Mouse (Mus musculus) ovary, postnatal 36 days (tissue): ENCODE measurements at regions not wholly inside any gene's neighbourhood (a gene's known extent, or its start where the extent isn't known, plus 50 kb on each side); places are given as distances from the start of the nearest gene placed in this dataset.

ENCODE experiments used
- DNase-seq: peaks from one replicate; pipeline ENCODE4 v3.0.0; 2022; ENCODE audit warnings: low spot score, mixed read lengths

DNA sequence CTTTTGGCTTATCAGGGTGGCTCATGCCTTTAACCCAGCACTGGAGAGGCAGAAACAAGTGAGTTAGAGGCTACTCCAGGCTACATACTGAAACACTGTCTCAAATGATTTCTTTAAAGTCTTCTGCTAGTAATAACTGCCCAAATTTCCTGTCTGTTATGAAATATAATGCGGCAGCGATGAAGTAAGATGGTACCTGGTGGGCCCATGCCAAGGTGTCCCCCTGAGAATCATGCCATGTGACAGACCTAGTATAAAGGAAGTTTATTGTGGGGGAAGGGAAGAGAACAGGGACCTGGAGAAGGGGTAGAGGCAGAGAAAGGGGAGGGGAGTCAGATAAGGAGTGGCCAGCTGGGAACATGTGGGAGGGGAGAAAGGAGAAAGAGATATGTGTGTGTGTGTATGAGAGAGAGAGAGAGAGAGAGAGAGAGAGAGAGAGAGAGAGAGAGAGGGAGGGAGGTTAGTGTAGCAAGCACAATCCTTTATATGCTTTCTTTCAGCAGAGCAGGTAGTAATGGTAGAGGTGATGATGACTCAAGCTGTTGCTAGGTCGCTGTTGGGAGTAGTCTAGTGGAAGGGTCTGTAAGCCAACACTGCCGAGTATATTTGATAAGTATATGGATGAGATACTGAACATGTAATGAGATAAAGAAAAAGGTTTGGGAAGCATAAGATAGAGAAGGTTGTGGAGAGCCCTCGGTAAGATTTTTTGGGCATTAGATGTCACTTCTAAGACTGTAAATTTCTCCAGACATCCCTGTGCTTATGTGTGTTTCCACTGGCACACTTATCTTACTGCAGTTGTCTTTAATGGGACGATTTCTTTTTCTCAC is 71.1 kb upstream of the Dph5 start:
- DNase-seq: no peak

DNA sequence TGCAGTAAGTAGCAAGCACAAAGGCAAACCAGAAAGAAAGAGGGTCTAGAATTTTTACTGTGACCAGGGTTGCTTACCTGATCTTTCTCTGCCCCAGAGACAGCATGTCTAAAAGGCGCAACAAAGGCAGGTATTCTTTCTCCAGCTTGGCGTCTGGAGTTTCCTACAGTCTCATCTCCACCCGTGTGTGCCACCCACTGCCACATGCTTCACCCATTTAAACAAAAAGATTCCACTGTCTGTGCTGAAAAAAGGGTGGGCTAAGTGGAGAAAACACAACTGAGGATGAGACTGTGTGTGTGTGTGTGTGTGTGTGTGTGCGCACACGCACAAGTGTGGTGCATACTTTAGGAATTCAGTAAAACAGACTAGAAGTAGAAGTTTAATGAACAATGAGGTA is 69.9 kb upstream of the Dph5 start:
- no peak for DNase-seq

DNA sequence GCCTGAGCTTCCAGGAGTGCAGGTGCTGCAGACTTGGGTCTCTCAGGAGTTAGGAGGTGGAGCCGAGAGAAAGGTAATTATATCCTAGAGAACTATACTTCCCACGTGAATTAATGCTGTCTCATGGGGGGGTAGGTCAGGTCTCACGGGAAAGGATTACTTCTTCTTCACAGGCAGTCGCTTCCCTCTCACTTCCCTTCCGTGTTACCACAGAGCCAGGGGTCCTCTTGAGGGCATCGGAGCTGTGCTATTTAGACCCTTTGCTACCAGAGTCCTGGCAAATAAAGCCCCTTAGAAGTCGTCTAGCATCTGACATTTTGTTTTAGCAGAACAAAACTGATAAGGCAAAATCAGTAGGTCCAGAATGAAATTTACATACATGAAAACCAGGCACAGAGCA is 68.9 kb upstream of the Dph5 start:
- no peak for DNase-seq

DNA sequence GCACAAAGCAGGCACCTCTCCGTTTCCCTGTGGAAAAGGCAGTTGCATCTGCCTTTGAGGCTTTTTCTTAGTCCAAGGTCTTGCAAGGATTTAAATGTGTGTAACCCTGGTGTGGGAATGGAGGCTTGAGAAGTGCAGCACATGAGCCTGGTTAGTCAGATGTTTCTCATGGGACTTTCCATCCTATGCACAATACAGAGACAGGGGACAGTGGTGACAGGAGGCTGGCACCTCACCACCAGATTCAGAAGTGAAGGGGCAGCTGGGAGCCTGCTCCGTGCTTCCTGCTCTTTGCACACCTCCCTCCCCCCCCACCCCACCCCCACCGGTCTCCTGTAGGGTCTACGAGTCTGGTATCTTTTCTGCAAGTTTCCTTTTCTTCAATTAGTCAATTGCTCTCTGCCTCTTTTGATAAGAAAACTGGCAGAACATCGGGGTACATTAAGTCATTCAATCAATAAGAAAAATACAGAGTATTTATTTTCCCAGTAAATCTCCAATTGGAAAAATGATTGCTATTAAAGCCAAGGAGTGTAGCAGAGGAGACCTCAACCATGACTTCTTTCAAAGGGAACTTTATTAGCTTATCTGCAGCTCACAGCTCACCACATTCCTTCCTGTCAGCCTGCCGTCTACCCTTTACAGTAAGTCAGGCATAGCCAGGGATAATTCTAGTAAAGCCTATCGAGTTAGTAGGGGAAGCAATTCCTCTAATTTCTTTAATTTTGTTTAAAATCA is 68.1 kb upstream of the Dph5 start:
- DNase-seq: no peak

DNA sequence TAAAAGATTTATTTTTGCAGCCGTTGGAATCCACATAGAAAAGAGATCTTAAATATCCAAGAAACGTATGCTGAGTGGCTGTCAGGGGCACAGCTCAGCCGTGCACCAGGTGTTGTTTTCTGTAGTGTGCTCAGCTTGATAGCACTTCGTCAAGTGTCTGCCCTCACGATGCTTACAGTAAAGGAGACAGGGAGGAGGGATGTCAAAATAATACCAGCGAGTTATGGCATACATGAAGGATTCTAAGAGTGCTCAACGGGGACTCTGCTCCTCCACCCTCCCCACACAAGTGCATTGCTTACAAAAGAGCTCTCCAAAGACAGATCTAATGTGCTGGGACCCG is 67.5 kb upstream of the Dph5 start:
- no peak for DNase-seq

DNA sequence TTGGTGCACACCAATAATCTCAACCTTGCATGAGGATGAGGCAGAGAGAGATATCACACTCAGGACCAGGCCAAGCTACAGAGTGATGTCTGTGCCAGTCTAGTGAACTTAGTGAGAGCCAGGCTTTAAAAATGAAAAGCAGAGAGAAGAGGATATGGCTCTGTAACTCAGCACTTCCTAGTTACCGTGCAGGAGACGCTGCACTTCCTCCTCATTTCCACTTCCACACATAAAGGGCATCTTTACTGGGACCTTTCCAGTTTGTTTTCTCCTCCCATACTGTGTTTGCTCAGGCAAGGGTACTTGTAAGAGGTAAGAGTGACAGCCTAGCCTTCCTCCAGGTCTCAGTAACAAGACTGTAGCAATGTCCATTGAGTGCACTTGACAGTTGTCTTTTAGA is 66.0 kb upstream of the Dph5 start:
- no peak for DNase-seq

DNA sequence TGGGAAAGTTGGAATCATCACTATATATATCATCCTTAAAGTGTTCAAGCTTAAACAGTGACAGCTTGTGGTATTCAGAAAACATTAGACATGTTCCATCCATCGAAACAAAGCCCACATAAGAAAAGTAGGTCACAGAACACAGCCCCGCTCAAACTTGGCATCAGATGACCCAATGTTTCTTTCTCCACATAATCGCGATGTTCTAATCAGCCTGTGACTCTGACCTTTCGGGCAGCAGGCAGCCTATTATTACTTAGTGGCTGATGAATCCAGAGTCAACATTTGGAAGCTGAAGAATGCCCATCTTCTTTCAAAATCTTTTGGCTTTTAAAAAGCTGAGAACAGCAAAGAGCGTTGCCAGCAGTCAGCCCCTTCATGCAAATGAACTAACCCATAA is 65.1 kb upstream of the Dph5 start:
- DNase-seq: no peak

DNA sequence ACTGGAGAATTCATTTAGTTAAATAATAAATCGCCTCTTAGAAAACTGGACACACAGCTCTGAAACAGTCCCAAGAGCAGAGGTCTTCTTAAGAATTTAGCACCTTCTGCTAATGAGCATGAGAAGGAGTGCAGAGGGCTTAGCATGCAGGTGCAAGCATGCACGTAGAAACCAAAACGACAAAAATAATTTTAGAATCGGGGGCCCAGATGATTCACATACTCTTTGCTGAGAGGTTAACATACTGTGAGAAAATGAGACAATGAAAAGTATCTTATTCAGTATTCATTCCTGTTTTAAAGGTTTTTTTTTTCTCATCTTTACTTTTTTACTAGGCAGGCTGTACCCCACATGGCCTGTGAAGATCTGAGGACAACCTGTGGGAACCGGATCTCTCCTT is 63.9 kb upstream of the Dph5 start:
- no peak for DNase-seq

DNA sequence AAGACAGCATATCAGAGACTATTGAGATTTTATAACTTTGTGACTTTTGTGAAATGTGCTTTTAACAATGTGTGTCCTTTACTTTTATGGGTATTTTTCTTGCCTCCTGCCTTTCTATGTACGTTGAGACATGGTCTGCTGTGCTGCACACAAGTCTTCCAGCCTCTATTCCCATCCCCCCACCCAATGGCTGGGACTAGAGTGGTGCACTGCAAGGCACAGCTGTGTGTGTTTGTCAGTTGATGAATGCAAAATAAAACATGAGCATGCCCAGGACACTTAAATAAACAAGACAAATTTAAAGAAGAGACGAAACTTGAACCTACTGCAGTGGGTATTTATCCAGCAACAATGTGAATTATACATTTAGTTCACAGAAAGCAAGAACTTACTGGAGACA is 62.8 kb upstream of the Dph5 start:
- DNase-seq: no peak

DNA sequence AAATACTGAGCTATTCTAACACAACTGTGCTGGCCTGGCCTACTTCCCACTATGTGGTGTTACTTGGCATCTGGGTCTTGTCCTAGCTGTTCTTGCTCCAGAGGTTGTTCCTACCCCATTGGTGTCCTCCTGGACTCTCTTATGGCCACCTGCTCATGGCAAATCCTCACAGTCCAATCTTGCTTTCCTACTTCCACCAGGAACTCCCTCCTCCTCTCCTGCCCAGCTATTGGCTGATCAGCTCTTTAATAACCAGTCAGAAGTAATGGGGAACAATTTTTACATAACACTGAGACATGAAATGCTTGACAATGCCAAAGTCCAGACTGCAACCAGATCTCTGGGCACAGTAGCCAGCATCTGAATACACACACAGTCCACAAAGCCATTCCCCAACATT is 52.3 kb upstream of the Dph5 start:
- DNase-seq: no peak

DNA sequence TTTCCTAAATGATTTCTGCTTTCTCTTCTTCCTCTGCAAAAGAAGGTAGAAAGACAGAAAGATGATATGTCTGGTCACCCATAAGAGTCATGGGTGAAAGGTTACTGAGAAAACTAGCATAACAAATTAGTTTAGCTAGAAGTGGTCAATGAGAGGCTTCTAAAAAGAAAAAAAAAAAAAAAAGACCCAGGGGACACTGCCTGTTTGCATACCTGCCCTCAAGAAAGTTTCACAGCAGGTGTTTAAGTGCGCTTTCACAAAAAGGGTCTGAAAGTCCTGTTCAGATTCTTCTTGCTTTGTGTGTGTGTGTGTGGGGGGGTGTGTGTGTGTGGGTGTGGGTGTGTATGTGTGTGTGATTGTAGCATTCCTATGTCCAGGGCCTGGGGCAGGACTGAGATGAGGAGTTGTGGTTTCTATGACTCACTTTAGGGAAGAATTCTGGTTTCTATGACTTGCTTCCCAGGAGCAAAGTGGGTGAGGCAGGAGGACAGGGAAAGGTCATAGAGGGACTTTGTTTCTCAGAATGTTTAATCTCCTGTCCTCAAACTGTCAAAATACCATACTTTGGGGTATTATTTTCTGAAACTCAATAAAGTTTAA is 49.9 kb upstream of the Dph5 start:
- DNase-seq: no peak
